Mouse (Mus musculus) layer of hippocampus, adult 9-11 months (tissue): ENCODE results near the gene Gsdma3.
"Not testable (repeated sequence)": the region's sequence is repeated elsewhere in the genome, so short reads cannot be mapped to it uniquely, and the experiment has no call there.

ENCODE experiments used
- DNase-seq: peaks from one replicate; pipeline ENCODE4 v3.0.0; 2022

Gene Gsdma3

GRCm38 (mm10) chr11:98597363-98597762, 28.8 kb upstream of the Gsdma3 start:
- no peak for DNase-seq

GRCm38 (mm10) chr11:98597991-98598390, 28.2 kb upstream of the Gsdma3 start, which contains the start of gene Lrrc3c:
Lrrc3c (plus strand) TSS chr11:98598291.
- no peak for DNase-seq

GRCm38 (mm10) chr11:98598851-98599290, 27.3 kb upstream of the Gsdma3 start:
- no peak for DNase-seq

GRCm38 (mm10) chr11:98599291-98599690, 26.9 kb upstream of the Gsdma3 start:
- DNase-seq = no peak

- DNase-seq = no peak
Measured at GRCm38 (mm10) chr11:98602090-98602690, 24.0 kb upstream of the Gsdma3 start.

GRCm38 (mm10) chr11:98603953-98604352, 22.2 kb upstream of the Gsdma3 start:
- no peak for DNase-seq

- DNase-seq = not testable (repeated sequence)
Measured at GRCm38 (mm10) chr11:98604911-98605310, 21.2 kb upstream of the Gsdma3 start.

- DNase-seq = no peak
Measured at GRCm38 (mm10) chr11:98606763-98607162, 19.4 kb upstream of the Gsdma3 start.

- DNase-seq = no peak
Measured at GRCm38 (mm10) chr11:98620791-98621190, 5.4 kb upstream of the Gsdma3 start.

GRCm38 (mm10) chr11:98623981-98624380, 2.2 kb upstream of the Gsdma3 start:
- DNase-seq = not testable (repeated sequence)

- not testable (repeated sequence) for DNase-seq
Measured at GRCm38 (mm10) chr11:98624381-98624780, 1.8 kb upstream of the Gsdma3 start.

GRCm38 (mm10) chr11:98628706-98629105, 2.5 kb downstream of the Gsdma3 start:
- no peak for DNase-seq

GRCm38 (mm10) chr11:98630646-98631045, 4.5 kb downstream of the Gsdma3 start:
- no peak for DNase-seq

- DNase-seq = not testable (repeated sequence)
Measured at GRCm38 (mm10) chr11:98635312-98635970, 9.3 kb downstream of the Gsdma3 start.

GRCm38 (mm10) chr11:98637501-98637900, 11.3 kb downstream of the Gsdma3 start:
- DNase-seq = no peak

- DNase-seq = no peak
Measured at GRCm38 (mm10) chr11:98640091-98640490, 13.9 kb downstream of the Gsdma3 start.

GRCm38 (mm10) chr11:98644757-98645156, 18.6 kb downstream of the Gsdma3 start:
- no peak for DNase-seq

GRCm38 (mm10) chr11:98645946-98646345, 19.8 kb downstream of the Gsdma3 start:
- DNase-seq = no peak

- no peak for DNase-seq
Measured at GRCm38 (mm10) chr11:98646459-98646858, 20.3 kb downstream of the Gsdma3 start, which contains the start of gene Gsdma2. Gsdma2 (plus strand) TSS chr11:98646759.

GRCm38 (mm10) chr11:98655076-98655475, 28.9 kb downstream of the Gsdma3 start:
- DNase-seq = peak; percentile 11

- DNase-seq = peak; percentile 65
Measured at GRCm38 (mm10) chr11:98660517-98660916, 34.4 kb downstream of the Gsdma3 start.

GRCm38 (mm10) chr11:98664091-98664490, 37.9 kb downstream of the Gsdma3 start, which contains the start of gene Gsdma:
Gsdma (plus strand) TSS chr11:98664351.
- no peak for DNase-seq

GRCm38 (mm10) chr11:98668984-98669383, 42.8 kb downstream of the Gsdma3 start:
- DNase-seq = no peak

GRCm38 (mm10) chr11:98671284-98671815, 45.2 kb downstream of the Gsdma3 start:
- DNase-seq = no peak
